Mouse (Mus musculus) C2C12 (cell line): Measurements from ENCODE around the gene Zswim4.

Experiments
- CEBPB ChIP-seq: IDR thresholded peaks from one replicate; pipeline ENCODE4 v1.6.1; 2011; ENCODE audit warnings: low read depth, mild to moderate bottlenecking, control low read depth, moderate library complexity
- CTCF ChIP-seq: IDR thresholded peaks from one replicate; pipeline ENCODE4 v1.5.1; 2011; ENCODE audit not compliant: control insufficient read depth, insufficient read depth, insufficient read length
- FOSL1 ChIP-seq: IDR thresholded peaks from one replicate; pipeline ENCODE4 v1.8.0; 2011; ENCODE audit warnings: mild to moderate bottlenecking, low read length; ENCODE audit not compliant: poor library complexity, insufficient read depth, severe bottlenecking
- MAX ChIP-seq: IDR thresholded peaks from one replicate; pipeline ENCODE4 v1.6.1; 2011; ENCODE audit warnings: mild to moderate bottlenecking, control low read depth
- MYOD1 ChIP-seq: IDR thresholded peaks from one replicate; pipeline ENCODE4 v1.6.1; 2011; ENCODE audit warnings: low read depth; ENCODE audit not compliant: control insufficient read depth, insufficient read length
- MYOG ChIP-seq: IDR thresholded peaks from one replicate; pipeline ENCODE4 v1.6.1; 2011; ENCODE audit not compliant: control insufficient read depth, insufficient read length; ENCODE audit errors: extremely low read depth
- USF1 ChIP-seq: IDR thresholded peaks from one replicate; pipeline ENCODE4 v1.6.1; 2011; ENCODE audit warnings: low read depth, mild to moderate bottlenecking, control low read depth, moderate library complexity

- TF ChIP-seq CTCF (no peak), USF1 (no peak), MAX (no peak), MYOD1 (no peak), CEBPB (no peak), FOSL1 (no peak), MYOG (no peak)
Observed at GRCm38 (mm10) chr8:84269950-84270773, 33.3 kb upstream of the Zswim4 start, which contains the start of gene Ccdc130.
